Mouse (Mus musculus): Measurements from ENCODE around the gene Stat6.
"Not testable (repeated sequence)": the region's sequence is repeated elsewhere in the genome, so short reads cannot be mapped to it uniquely, and the experiment has no call there.

Stat6 gene

DNA sequence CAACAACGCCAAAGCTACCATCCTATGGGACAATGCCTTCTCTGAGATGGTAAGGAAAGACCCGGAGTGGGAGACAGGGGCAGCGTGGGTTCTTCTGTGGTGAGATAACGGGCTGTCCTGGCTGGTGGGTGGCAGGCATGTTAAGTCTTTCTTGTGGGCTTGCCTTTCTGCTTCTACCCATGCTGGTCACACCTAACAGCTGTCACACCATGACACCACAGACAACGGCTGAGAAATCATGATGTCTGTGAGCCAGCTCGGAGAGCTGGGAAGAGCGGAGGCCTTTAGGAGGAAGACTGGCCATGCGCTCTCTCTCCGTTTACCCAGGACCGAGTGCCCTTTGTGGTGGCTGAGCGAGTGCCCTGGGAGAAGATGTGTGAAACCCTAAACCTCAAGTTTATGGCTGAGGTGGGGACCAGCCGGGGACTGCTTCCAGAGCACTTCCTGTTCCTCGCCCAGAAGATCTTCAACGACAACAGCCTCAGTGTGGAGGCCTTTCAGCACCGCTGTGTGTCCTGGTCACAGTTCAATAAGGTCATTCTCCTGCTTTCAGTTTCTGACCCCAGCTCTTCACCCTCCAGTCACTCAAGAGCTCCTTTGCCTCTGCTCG, 12.3 kb downstream of the Stat6 start:
- Histone ChIP-seq H3K27me3 (ENCODE audit: control insufficient read depth, insufficient read depth, low read length, poor library complexity, severe bottlenecking) (no peaks in the 10 kb centered on the region), H3K36me3 (ENCODE audit: control insufficient read depth, insufficient read depth, low read length, poor library complexity, severe bottlenecking) (peaks cover 28% of the 10 kb centered on the region)
- peak; percentile 50 for DNase-seq (ENCODE audit: low read depth, low spot score)

DNA sequence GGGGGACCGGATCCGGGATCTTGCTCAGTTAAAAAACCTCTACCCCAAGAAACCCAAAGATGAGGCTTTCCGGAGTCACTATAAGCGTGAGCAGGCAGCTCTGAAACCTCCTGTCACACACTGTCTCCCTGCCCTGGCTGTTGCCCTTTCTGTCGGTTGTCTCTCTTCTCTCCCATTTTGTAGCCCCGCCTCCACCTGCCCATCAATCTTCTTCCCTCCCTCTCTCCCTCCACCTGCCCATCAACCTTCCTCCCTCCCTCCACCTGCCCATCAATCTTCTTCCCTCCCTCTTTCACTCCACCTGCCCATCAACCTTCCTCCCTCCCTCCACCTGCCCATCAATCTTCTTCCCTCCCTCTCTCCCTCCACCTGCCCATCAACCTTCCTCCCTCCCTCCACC, 14.8 kb downstream of the Stat6 start:
- H3K36me3 ChIP-seq (ENCODE audit: control insufficient read depth, insufficient read depth, low read length, poor library complexity, severe bottlenecking): peaks cover 23% of the 10 kb centered on the region
- DNase-seq (ENCODE audit: low read depth, low spot score); H3K27me3 ChIP-seq (ENCODE audit: control insufficient read depth, insufficient read depth, low read length, poor library complexity, severe bottlenecking): not testable (repeated sequence)

DNA sequence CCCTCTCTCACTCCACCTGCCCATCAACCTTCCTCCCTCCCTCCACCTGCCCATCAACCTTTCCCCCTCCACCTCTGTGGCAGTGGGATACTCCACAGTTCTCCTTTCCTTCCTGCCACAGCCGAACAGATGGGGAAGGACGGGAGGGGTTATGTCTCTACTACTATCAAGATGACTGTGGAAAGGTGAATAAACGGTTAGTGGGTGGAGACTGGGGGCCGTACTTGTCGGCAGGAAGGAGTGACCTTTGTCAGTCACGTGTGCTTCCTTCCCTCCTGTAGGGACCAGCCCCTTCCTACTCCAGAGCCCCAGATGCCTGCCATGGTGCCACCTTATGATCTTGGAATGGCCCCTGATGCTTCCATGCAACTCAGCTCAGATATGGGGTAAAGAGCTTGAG, 15.3 kb downstream of the Stat6 start:
- no peak for DNase-seq (ENCODE audit: low read depth, low spot score)
- peaks cover 23% of the 10 kb centered on the region for H3K36me3 ChIP-seq (ENCODE audit: control insufficient read depth, insufficient read depth, low read length, poor library complexity, severe bottlenecking)
- no peaks in the 10 kb centered on the region for H3K27me3 ChIP-seq (ENCODE audit: control insufficient read depth, insufficient read depth, low read length, poor library complexity, severe bottlenecking)

DNA sequence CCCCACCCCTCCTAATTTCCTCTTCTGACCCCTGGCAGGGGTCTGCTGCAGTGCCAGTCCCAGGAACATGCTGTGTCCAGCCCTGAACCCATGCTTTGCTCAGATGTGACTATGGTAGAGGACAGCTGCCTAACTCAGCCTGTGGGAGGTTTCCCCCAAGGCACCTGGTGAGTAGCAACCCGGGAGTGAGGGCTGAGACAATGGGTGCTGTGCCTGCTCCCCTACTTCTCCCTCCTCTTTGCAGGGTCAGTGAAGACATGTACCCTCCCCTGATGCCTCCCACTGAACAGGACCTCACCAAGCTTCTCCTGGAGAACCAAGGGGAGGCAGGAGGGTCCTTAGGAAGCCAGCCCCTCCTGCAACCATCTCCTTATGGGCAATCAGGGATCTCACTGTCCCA, 16.8 kb downstream of the Stat6 start:
- no peak for DNase-seq (ENCODE audit: low read depth, low spot score)
- H3K27me3 ChIP-seq (ENCODE audit: control insufficient read depth, insufficient read depth, low read length, poor library complexity, severe bottlenecking): no peaks in the 10 kb centered on the region
- peaks cover 19% of the 10 kb centered on the region for H3K36me3 ChIP-seq (ENCODE audit: control insufficient read depth, insufficient read depth, low read length, poor library complexity, severe bottlenecking)

DNA sequence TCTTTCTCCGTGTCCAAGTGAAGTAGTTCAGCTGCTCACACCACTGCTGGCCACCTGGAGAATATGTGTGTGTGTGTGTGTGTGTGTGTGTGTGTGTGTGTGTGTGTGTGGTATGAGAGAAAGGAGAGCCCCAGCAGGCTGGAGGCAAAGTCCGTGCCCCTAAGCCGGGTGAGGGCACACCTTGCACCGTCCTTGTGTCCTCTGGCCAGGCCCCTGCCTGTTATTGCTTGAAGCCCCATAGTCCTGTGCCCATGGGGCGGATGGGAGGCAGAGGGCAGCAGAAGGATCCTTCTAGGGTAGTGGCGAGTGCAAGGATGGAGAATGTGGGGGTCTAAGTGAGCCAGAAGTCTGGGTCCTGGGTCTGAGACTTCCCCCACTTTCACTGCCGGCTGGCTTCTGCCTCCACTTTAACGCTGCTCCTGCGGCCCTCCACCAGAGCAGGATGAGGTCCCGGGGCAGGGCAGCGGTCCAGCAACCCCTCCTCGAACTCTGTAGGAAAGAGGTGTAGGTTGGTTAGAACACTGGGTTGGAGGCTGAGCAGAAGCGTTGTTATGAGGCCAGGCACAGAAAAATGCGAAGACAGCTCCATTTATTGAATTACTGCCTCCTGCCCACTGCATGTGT, 18.6 kb downstream of the Stat6 start:
- H3K27me3 ChIP-seq (ENCODE audit: control insufficient read depth, insufficient read depth, low read length, poor library complexity, severe bottlenecking): no peaks in the 10 kb centered on the region
- H3K36me3 ChIP-seq (ENCODE audit: control insufficient read depth, insufficient read depth, low read length, poor library complexity, severe bottlenecking): peaks cover 15% of the 10 kb centered on the region
- DNase-seq (ENCODE audit: low read depth, low spot score): no peak

DNA sequence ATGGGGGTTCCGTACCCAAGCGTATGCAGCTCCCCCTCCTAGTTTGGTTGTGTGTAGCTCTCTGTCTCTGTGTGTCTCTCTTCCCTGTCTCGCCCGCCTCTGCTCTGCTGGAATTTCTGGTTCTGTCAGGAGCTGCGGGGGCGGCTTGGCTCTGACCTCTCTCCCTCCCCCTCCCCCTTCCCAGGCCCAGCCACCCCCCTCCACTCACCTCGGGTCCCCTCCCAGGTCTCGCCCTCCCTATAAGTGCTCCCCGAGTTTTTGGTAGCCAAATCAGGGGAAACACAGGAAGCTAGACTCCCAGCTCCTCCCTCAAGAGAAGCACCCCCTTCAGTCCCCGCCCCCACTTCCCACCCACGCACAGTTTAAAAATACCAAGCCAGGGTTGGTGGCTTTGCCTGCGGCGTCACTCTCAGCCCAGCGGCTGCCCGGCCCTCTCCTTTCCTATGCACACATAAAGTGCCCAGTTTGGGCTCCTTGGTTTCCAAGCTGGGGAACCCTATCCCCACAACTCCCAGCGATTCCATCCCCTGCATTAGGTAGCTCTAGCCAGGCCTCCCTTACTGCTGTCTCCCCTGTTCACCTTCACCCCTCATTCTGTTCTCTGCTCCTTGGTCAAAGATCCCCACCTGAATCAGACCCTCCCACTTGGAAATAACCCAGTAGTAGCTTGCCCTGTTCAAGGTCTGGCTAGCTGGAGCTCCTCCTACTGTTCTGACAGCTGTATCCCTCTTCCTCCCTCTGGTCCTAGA, 19.3 kb downstream of the Stat6 start:
- H3K27me3 ChIP-seq (ENCODE audit: control insufficient read depth, insufficient read depth, low read length, poor library complexity, severe bottlenecking): no peaks in the 10 kb centered on the region
- peaks cover 15% of the 10 kb centered on the region for H3K36me3 ChIP-seq (ENCODE audit: control insufficient read depth, insufficient read depth, low read length, poor library complexity, severe bottlenecking)
- DNase-seq (ENCODE audit: low read depth, low spot score): peak; percentile 81

DNA sequence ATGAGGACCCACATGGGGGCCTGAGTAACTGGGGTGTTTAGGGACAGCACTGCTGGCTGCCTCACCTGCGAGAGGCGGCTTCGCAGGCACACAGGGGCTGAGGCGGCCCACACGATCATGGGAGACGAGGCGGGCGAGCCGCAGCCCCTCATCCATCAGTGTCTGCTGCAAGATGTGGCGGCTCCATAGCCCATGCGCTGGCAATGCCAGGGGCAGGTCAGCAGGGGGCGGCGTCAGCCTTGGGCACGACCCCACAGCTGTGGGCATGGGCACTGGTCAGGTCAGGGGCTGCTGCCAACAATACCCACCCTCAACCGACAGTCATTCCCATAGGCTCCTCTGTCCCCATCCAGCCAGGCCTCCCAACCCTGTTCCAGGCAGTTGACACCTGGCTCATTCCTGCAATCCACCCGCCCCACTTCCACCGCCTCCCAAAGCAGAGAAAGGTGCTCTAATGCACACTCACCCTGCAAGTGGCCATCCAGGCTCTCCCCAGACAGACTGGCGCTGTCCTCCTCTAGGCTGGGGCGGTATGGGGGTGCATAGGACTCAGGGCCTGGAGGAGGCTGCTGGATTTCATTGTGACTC, 20.0 kb downstream of the Stat6 start:
- peaks cover 15% of the 10 kb centered on the region for H3K36me3 ChIP-seq (ENCODE audit: control insufficient read depth, insufficient read depth, low read length, poor library complexity, severe bottlenecking)
- no peaks in the 10 kb centered on the region for H3K27me3 ChIP-seq (ENCODE audit: control insufficient read depth, insufficient read depth, low read length, poor library complexity, severe bottlenecking)
- peak; percentile 61 for DNase-seq (ENCODE audit: low read depth, low spot score)

DNA sequence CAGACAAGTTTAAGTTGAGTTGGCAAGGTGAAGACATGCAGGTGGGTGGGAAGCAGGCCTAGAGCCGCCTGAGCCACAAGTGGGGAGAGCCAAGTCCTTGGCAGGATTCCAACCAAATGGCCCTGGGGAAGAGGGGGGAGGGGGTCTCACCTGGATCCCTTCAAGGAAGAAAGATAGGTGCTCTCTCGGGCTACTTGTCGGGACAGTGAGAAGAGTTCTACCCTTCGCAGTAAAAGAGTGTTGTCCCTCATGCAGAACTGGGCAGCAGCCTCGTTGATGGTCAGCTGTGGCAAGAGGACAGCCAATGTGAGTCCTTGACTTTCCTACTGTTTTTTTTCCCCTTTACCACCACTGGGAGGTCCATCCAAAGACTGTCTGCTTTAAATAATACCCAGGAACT, 20.8 kb downstream of the Stat6 start:
- Histone ChIP-seq H3K36me3 (ENCODE audit: control insufficient read depth, insufficient read depth, low read length, poor library complexity, severe bottlenecking) (peaks cover 11% of the 10 kb centered on the region), H3K27me3 (ENCODE audit: control insufficient read depth, insufficient read depth, low read length, poor library complexity, severe bottlenecking) (no peaks in the 10 kb centered on the region)
- no peak for DNase-seq (ENCODE audit: low read depth, low spot score)

DNA sequence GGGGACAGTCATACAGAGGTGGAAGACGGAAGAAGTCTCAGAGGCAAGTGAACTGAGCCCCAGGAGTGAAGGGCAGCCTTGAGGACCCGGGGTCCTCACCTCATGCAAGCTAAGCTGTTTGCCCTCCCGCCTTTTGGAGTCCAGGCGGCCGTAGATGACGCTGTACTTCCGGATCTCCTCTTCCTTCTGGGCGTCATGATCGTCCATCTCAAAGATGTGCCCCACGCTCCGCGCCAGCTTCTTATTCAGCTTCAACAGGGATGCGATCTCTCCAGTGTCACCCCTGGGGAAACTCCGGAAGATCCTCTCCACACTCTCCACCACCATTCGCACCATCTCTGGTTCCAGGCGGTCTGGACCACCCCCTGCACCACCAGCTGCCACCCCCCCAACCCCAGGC, 21.4 kb downstream of the Stat6 start:
- no peak for DNase-seq (ENCODE audit: low read depth, low spot score)
- H3K27me3 ChIP-seq (ENCODE audit: control insufficient read depth, insufficient read depth, low read length, poor library complexity, severe bottlenecking): no peaks in the 10 kb centered on the region
- peaks cover 9% of the 10 kb centered on the region for H3K36me3 ChIP-seq (ENCODE audit: control insufficient read depth, insufficient read depth, low read length, poor library complexity, severe bottlenecking)

DNA sequence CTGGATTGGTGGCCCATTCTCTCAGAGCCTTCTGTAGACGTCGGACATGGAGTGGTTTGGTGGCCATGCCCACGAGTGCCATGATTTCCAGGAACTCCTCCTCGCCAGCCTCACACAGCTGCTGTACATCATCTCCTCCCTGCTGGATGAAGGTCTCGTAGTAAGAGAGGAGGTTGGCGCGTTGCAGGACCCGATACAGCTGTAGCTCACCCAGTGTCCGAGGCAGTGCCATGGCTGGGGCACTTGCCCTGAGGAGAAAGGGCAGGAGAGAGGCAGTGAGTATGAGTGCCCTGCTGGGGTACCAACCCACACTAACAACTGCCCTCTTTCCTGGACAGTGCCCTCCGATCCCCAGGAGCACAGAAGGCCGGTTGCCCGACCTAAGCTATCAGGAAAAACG, 22.1 kb downstream of the Stat6 start:
- DNase-seq (ENCODE audit: low read depth, low spot score): no peak
- no peaks in the 10 kb centered on the region for H3K27me3 ChIP-seq (ENCODE audit: control insufficient read depth, insufficient read depth, low read length, poor library complexity, severe bottlenecking)
- peaks cover 6% of the 10 kb centered on the region for H3K36me3 ChIP-seq (ENCODE audit: control insufficient read depth, insufficient read depth, low read length, poor library complexity, severe bottlenecking)

DNA sequence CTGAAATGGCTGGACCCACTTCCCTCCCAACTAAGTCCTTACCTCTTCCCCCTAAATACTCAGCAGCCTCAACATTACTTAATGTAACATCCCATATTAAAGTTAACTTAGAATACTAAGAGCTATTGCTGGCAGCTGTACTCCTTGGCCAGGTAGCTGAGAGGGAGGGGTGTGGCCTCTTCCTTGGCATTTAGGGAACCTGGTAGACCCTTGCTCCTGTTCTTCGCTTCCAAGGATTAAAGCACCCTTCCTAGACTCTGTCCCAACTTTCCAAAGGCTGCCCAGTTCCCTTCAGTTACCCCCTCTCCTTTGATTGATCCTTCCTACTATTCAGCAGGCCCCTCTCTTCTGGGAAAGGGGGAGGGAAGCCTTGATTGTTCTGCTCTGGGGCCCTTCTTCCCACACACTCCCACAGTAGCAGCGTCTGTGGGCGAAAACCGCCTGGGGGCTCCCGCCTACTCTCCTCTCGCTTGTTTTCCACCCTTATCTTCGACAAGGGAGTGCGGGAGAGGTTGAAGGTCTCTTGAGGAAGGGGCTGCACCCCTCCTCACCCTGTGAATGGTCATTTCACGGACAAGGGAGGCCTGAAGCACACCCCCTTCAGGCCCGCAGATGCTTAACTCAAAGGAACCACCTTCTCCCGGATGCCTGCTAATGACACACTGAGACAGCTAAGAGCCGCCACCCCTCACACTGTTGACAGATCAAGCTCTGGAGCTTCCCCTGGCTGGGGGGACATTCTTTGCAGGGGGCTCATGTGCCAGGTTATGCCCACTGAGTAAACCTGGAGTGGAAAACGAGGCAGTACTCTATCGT, 22.8 kb downstream of the Stat6 start:
- DNase-seq (ENCODE audit: low read depth, low spot score): peak; percentile 42
- H3K36me3 ChIP-seq (ENCODE audit: control insufficient read depth, insufficient read depth, low read length, poor library complexity, severe bottlenecking): peaks cover 5% of the 10 kb centered on the region
- H3K27me3 ChIP-seq (ENCODE audit: control insufficient read depth, insufficient read depth, low read length, poor library complexity, severe bottlenecking): no peaks in the 10 kb centered on the region

DNA sequence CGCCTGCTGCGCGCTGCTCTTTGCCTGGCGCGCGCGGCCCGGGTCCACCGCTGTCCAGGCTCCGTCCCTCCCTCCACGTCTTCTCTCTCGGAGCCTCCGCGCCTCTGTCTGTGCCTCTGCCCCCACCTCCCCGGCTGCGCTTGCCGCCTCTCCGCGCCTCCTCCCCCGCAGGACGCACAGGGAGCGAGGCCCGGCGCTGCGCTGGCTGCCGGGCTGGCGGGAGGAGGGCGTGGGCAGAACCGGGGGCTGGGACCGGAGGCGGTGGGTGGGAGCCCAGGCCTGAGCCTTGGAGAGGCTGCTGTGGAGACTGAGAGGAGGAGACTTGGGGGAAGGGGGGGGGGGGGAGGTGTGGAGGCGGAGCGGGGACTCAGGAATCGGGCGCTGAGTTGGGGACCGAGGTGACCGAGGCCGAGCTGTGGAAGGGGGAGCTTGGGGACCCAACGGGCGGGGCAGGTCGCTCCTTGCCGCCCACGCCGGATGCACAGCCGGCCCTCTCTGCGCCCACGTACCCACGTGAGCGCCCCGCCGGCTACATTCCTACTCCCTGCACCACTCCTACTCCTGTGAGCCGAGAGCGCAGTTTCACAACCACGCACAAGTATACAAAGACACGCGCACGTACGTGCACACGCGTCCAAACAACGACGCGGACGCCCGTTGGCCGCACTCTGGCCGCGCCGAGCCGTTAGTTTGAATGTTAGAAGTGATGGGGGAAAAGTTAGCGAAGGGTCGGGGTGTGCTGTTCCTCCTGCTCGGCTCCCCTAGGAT, 23.9 kb downstream of the Stat6 start, which contains the start of gene Nemp1:
Gene Nemp1, plus strand, starts transcription at position 401 of the 768 bp plus-strand sequence.
- Histone ChIP-seq H3K27me3 (ENCODE audit: control insufficient read depth, insufficient read depth, low read length, poor library complexity, severe bottlenecking) (no peaks in the 10 kb centered on the region), H3K36me3 (ENCODE audit: control insufficient read depth, insufficient read depth, low read length, poor library complexity, severe bottlenecking) (no peaks in the 10 kb centered on the region; the same call in none of the 2 replicates)
- peak; percentile 88 for DNase-seq (ENCODE audit: low read depth, low spot score)

DNA sequence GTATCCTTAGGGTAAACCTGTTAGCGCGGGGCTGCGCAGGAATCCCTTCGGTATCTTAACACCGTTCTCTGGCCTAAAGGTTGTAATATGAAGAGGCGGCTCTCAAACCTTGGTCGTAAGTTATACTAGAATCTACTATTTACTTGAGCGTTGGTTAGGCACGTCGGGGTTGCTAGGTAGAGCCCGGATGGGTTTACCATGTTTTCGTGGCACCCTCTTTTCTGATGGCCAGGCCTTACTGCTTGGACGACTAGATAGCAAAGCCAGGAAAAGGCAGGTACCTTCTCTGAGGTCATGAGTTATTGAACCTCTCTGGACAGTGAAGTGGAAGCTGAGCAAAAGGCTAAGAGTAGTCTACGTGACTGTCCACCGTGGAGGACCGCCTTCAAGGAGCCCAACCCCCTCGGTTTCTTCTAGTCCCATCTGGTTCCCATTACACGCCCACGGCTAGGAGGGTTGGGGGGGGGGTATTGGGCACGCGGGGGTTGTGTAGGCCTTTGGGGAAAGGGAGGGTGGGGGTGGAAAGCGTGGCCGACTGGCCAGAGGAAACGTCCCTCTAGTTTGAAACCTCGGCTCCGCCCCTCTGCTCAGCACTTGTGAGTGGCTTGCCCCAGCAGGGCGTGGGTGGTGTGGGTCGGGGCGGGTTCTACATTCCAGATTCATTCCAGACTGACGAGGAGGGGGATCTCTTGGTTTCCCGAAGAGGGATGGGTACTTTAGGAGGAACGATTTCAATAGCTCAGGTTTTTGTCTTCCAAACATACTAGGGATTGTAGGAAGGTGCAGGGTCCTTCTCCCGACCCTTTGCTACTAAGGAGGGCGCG, 24.7 kb downstream of the Stat6 start:
- no peaks in the 10 kb centered on the region for H3K27me3 ChIP-seq (ENCODE audit: control insufficient read depth, insufficient read depth, low read length, poor library complexity, severe bottlenecking)
- no peaks in the 10 kb centered on the region; the same call in none of the 2 replicates for H3K36me3 ChIP-seq (ENCODE audit: control insufficient read depth, insufficient read depth, low read length, poor library complexity, severe bottlenecking)
- peak; percentile 84 for DNase-seq (ENCODE audit: low read depth, low spot score)

Measured in splenic B cell, adult 2 months (primary cell).